Comparison of ENCODE assay signal across 10 mouse cellular contexts in genomic region chr11:89209072-89209471, GRCm38 (mm10).
DNase-seq lines count a peak whose midpoint lies in the region; ATAC-seq and TF ChIP-seq lines count a peak whose summit lies in the region.
"Had no signal": no experiment of that assay in that cellular context is flagged by ENCODE, and none has a peak within 500 bp of the region (broad histone marks: within the 10 kb centered on the region; RNA-seq: fewer than 3 reads in every experiment).

No protein-coding gene starts in this region.

- DNase-seq in adrenal gland, postnatal 14 days: peak; percentile 14
- DNase-seq in adrenal gland, adult 2 months: no peak
- peak; percentile 12 to 16 for DNase-seq in left cerebral cortex, postnatal 10 days (ENCODE audit: extremely low spot score in 1 of 2, low spot score in 2 of 2)
- DNase-seq in left cerebral cortex, postnatal 4 days: no peak
- peak; percentile 63 for DNase-seq in brain, embryonic 14.5 days (ENCODE audit: low read depth)
- DNase-seq in heart, adult 18-20 months: no peak
- DNase-seq: adrenal gland, postnatal 36 days; gastrocnemius, postnatal 10 days had no signal

- H3K9ac ChIP-seq in forebrain, embryonic 15.5 days (replicated peaks): no peak overlapping the region

- H3K4me3 ChIP-seq in forebrain, embryonic 15.5 days: no peak overlapping the region

- peak; percentile 53; the same call in 1 of the 2 replicates for TF ChIP-seq CTCF in brain, embryonic 14.5 days (IDR thresholded peaks at IDR 0.05; ENCODE audit: borderline replicate concordance, extremely low read depth, insufficient read depth, insufficient read length)

- 27% methylated on average over 6 of the region's 6 CpGs for WGBS in forebrain, embryonic 15.5 days

- no peak for TF ChIP-seq POLR2A in brain, embryonic 14.5 days (IDR thresholded peaks at IDR 0.05; ENCODE audit: borderline replicate concordance, extremely low read depth, insufficient read depth, insufficient read length, poor library complexity, severe bottlenecking)

- H3K4me1 ChIP-seq in forebrain, embryonic 15.5 days: peaks cover 6% of the 10 kb centered on the region; the same call in 1 of the 2 replicates

- no peak overlapping the region for H3K27ac ChIP-seq in forebrain, embryonic 15.5 days (replicated peaks)

- no peaks in the 10 kb centered on the region for H3K27me3 ChIP-seq in forebrain, embryonic 15.5 days

- no peak overlapping the region for H3K4me2 ChIP-seq in forebrain, embryonic 15.5 days (replicated peaks)

- 0 out of 2 replicates have a peak, but pooled peaks have one; percentile 51 for ATAC-seq in forebrain, embryonic 15.5 days (replicated peaks)
- ATAC-seq in megakaryocyte-erythroid progenitor cell, adult 5-6 weeks (replicated peaks; ENCODE audit: low FRiP score, low TSS enrichment, poor library complexity, severe bottlenecking): no peak

- H3K9me3 ChIP-seq in forebrain, embryonic 15.5 days: no peaks in the 10 kb centered on the region

- no peaks in the 10 kb centered on the region for H3K36me3 ChIP-seq in forebrain, embryonic 15.5 days

- intact Hi-C loops in left cerebral cortex, postnatal 10 days (cut with DNase I): no loop called here
- intact Hi-C loops in left cerebral cortex, postnatal 4 days (cut with DNase I): no loop called here

Comparison
In these comparisons a context has a peak if more than half of its experiments do, and no peak if none do; other contexts are left out.
1. DNase-seq: peak in adrenal gland, postnatal 14 days (single experiment), left cerebral cortex, postnatal 10 days (2 of 2) and brain, embryonic 14.5 days (single experiment); none in adrenal gland, adult 2 months (single experiment), left cerebral cortex, postnatal 4 days (single experiment) and heart, adult 18-20 months (0 of 2).